Comparison of ENCODE assay signal across 14 mouse cellular contexts in genomic region chr4:108024641-108025040, GRCm38 (mm10). TPM values are rescaled to one million over a fixed set of nuclear protein-coding genes. Genes with fewer than 3 reads are reported as not detected.
DNase-seq lines count a peak whose midpoint lies in the region; ATAC-seq lines count a peak whose summit lies in the region.
"Had no signal": no experiment of that assay in that cellular context is flagged by ENCODE, and none has a peak within 500 bp of the region (broad histone marks: within the 10 kb centered on the region; RNA-seq: fewer than 3 reads in every experiment).

No protein-coding gene starts in this region.

- H3K27me3 ChIP-seq in liver, embryonic 16.5 days (ENCODE audit: control insufficient read depth, insufficient read depth, low read depth, low read length) = peaks cover 5% of the 10 kb centered on the region
- peaks cover 4% of the 10 kb centered on the region for H3K27me3 ChIP-seq in forebrain, embryonic 14.5 days (replicated peaks; ENCODE audit: control insufficient read depth, insufficient read depth, low read length)
- H3K27me3 ChIP-seq in midbrain, embryonic 16.5 days (ENCODE audit: control insufficient read depth, insufficient read depth, low read depth, low read length) = peaks cover 3% of the 10 kb centered on the region

- H3K36me3 ChIP-seq in liver, embryonic 16.5 days (ENCODE audit: control insufficient read depth, insufficient read depth) = no peaks in the 10 kb centered on the region
- H3K36me3 ChIP-seq in forebrain, embryonic 14.5 days (ENCODE audit: control insufficient read depth, insufficient read depth, low read length) = no peaks in the 10 kb centered on the region
- H3K36me3 ChIP-seq in midbrain, embryonic 16.5 days (ENCODE audit: control insufficient read depth, insufficient read depth, low read length) = no peaks in the 10 kb centered on the region
- H3K36me3 ChIP-seq: forebrain, embryonic 12.5 days; hindbrain, embryonic 12.5 days had no signal

- no peak overlapping the region for H3K27ac ChIP-seq in liver, embryonic 16.5 days (ENCODE audit: low read length)
- H3K27ac ChIP-seq in forebrain, embryonic 14.5 days (ENCODE audit: low read depth, low read length) = no peak overlapping the region
- H3K27ac ChIP-seq in midbrain, embryonic 16.5 days (ENCODE audit: low read length) = no peak overlapping the region
- H3K27ac ChIP-seq: forebrain, embryonic 12.5 days; hindbrain, embryonic 12.5 days had no signal

- peaks cover 21% of the 10 kb centered on the region for H3K4me1 ChIP-seq in liver, embryonic 16.5 days (ENCODE audit: control insufficient read depth, low read depth, low read length)
- no peaks in the 10 kb centered on the region for H3K4me1 ChIP-seq in forebrain, embryonic 14.5 days (ENCODE audit: control insufficient read depth, insufficient read depth, low read length)
- no peaks in the 10 kb centered on the region for H3K4me1 ChIP-seq in midbrain, embryonic 16.5 days (ENCODE audit: control insufficient read depth, insufficient read depth, low read length)

- no peak overlapping the region for H3K4me2 ChIP-seq in liver, embryonic 16.5 days (ENCODE audit: low read depth, low read length)
- H3K4me2 ChIP-seq in forebrain, embryonic 14.5 days (ENCODE audit: low read length) = no peak overlapping the region
- H3K4me2 ChIP-seq in midbrain, embryonic 16.5 days (ENCODE audit: low read length) = no peak overlapping the region
- H3K4me2 ChIP-seq: hindbrain, embryonic 12.5 days had no signal

- H3K9me3 ChIP-seq in liver, embryonic 16.5 days (replicated peaks; ENCODE audit: control insufficient read depth, low read length) = no peaks in the 10 kb centered on the region
- no peaks in the 10 kb centered on the region for H3K9me3 ChIP-seq in forebrain, embryonic 14.5 days (replicated peaks; ENCODE audit: control insufficient read depth, low read length)
- H3K9me3 ChIP-seq in midbrain, embryonic 16.5 days (replicated peaks; ENCODE audit: control insufficient read depth, low read length, poor library complexity, severe bottlenecking) = no peaks in the 10 kb centered on the region
- H3K9me3 ChIP-seq: forebrain, embryonic 12.5 days; hindbrain, embryonic 12.5 days had no signal

- peak; percentile 11 for DNase-seq in 3T3-L1 (ENCODE audit: low read depth, low spot score)
- peak; percentile 57 for DNase-seq in gastrocnemius, postnatal 10 days
- peak; percentile 51 for DNase-seq in heart, postnatal 4 days
- DNase-seq in forebrain, embryonic 14.5 days (ENCODE audit: low spot score) = no peak
- no peak for DNase-seq in frontal cortex, adult 2 months (ENCODE audit: extremely low spot score in 1 of 2, low spot score in 1 of 2)
- no peak for DNase-seq in c-Kit-positive CD71-positive TER-119-positive erythroid progenitor cells, embryonic 14.5 days (ENCODE audit: low spot score)
- DNase-seq: adrenal gland, postnatal 36 days; cerebellum, postnatal 36 days; thymus, postnatal 14 days had no signal

- 72% methylated on average over 5 of the region's 5 CpGs for WGBS in liver, embryonic 16.5 days (ENCODE audit: insufficient replicate concordance)
- 63% methylated on average over 5 of the region's 5 CpGs for WGBS in forebrain, embryonic 14.5 days
- WGBS in midbrain, embryonic 16.5 days = 57% methylated on average over 5 of the region's 5 CpGs

- H3K9ac ChIP-seq in liver, embryonic 16.5 days (ENCODE audit: low read depth, low read length) = no peak overlapping the region
- no peak overlapping the region for H3K9ac ChIP-seq in forebrain, embryonic 14.5 days (ENCODE audit: low read length)
- no peak overlapping the region for H3K9ac ChIP-seq in midbrain, embryonic 16.5 days (ENCODE audit: low read depth, low read length)
- H3K9ac ChIP-seq: forebrain, embryonic 12.5 days; hindbrain, embryonic 12.5 days had no signal

- ATAC-seq in liver, embryonic 16.5 days (ENCODE audit: low read depth) = peak; percentile 46; the same call in 1 of the 2 replicates
- no peak for ATAC-seq in forebrain, embryonic 14.5 days
- no peak for ATAC-seq in midbrain, embryonic 16.5 days

- H3K4me3 ChIP-seq in liver, embryonic 16.5 days (ENCODE audit: low read depth, low read length) = no peak overlapping the region
- H3K4me3 ChIP-seq in forebrain, embryonic 14.5 days (ENCODE audit: low read depth, low read length) = no peak overlapping the region
- no peak overlapping the region for H3K4me3 ChIP-seq in midbrain, embryonic 16.5 days (ENCODE audit: low read depth, low read length)
- H3K4me3 ChIP-seq: forebrain, embryonic 12.5 days; hindbrain, embryonic 12.5 days had no signal

RNA-seq across cellular contexts. Expression of gene Slc1a7, which starts 56.5 kb away (rescaled TPM):
- total RNA-seq in gastrocnemius, postnatal 10 days (2021) = not detected
- not detected for total RNA-seq in heart, postnatal 4 days (2021)
- polyA plus RNA-seq in liver, embryonic 16.5 days (2015; fragmentation: Nextera tagmentation; extraction: Ambion mirVana) = not detected in 2 replicates
- polyA plus RNA-seq in forebrain, embryonic 14.5 days (2014; fragmentation: Nextera tagmentation; extraction: Ambion mirVana) = not detected in 2 replicates
- polyA plus RNA-seq in midbrain, embryonic 16.5 days (2015; fragmentation: Nextera tagmentation; extraction: Ambion mirVana) = 0.15 TPM in 1 of 2 replicates, not detected in the other
- 0.10 and 0.11 TPM in 2 replicates for polyA plus RNA-seq in frontal cortex, adult 2 months (2012; rRNA removed)
- polyA plus RNA-seq: forebrain, embryonic 12.5 days; hindbrain, embryonic 12.5 days; limb, embryonic 11.5 days had no signal

Comparison
In these comparisons a context has a peak if more than half of its experiments do, and no peak if none do; other contexts are left out.
1. DNase-seq: peak in 3T3-L1 (single experiment), gastrocnemius, postnatal 10 days (single experiment) and heart, postnatal 4 days (single experiment); none in forebrain, embryonic 14.5 days (single experiment), frontal cortex, adult 2 months (0 of 2) and c-Kit-positive CD71-positive TER-119-positive erythroid progenitor cells, embryonic 14.5 days (single experiment).